Mouse (Mus musculus) gastrocnemius, postnatal 14 days (tissue): ENCODE data around the gene Clta. TPM values are rescaled to one million over a fixed set of nuclear protein-coding genes. Genes with fewer than 3 reads are reported as not detected.

Experiments
- DNase-seq: peaks from one replicate; pipeline ENCODE4 v3.0.0; 2021; ENCODE audit warnings: mixed read lengths
- intact Hi-C: fragments of 180-260 bp; cut with DNase I; formaldehyde crosslinking; loops from one replicate; pipeline ENCODE4 v1.15.1; 2025; ENCODE audit warnings: low total_unique reads
- total RNA-seq, 2 experiments: library from RNA; stranded (reverse); gene quantifications; 2 replicates each; pipeline ENCODE4 v1.2.3; 2021

Gene Clta
- total RNA-seq, 2 experiments from 2014 or later: 65.7 to 75.0 TPM

DNA sequence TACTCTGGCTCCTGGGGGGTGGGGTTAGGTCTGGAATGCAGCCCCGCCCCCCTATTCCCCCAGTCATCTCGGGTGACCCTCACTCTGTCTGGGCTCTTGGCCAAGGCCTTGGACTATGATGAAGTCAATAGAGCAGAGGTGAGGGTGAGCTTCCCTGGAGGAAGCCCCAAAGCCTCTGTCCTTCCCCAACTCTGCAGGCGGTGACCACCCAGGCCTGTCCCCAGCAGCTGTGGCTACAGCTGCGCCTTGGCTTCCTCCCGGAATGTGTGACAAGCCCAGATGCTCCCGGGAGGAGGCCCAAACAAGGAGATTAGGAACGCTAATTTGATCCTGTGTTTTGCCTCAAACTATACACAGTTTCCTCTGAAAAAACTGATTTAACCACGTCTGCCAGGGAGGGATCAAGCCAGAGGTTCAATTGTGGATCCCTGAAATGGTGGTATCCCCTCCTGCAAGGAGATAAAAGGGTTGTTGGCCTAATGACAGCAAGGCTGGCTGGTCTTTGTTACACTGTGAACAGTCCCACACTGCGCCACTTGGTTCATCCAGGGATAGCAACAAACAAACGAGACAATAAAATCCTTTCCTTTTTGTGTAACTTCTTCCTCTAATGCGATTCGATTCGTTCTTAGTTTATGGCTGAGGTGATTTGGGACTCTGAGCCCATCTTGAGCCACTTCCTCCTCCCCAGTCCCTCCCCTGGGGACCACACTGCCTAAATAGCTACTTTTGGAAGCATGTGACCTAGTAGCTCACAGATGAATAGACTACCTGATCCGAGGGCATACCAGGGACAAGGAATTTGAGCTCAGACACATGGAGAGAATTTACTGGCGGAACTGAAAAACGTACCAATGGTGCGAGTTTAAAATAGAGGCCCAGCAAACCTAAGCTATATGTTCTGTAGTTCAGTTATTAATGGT lies 25.5 kb upstream of the Clta start:
- peak; percentile 72 for DNase-seq
- intact Hi-C loops: no loop called here

DNA sequence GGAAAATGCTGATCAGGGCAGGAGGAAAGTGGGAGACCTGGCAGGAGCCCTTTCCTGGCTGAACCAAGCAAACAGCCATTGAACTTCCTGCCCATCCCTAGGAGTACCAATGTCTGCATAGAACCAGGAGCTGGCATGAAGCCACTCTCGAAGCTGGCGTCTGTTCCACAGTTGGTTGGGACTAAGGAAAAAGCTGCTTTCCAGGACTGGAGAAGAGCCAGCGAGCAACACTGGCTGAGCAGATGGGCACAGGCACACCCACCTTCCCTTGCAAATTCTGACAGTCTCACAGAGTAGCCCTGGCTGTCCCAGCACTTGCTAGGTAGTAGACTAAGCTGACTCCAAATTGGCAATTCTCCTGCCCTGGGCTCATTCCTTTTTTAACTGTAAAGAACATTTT lies 24.5 kb upstream of the Clta start:
- intact Hi-C loops: no loop called here
- peak; percentile 64 for DNase-seq

DNA sequence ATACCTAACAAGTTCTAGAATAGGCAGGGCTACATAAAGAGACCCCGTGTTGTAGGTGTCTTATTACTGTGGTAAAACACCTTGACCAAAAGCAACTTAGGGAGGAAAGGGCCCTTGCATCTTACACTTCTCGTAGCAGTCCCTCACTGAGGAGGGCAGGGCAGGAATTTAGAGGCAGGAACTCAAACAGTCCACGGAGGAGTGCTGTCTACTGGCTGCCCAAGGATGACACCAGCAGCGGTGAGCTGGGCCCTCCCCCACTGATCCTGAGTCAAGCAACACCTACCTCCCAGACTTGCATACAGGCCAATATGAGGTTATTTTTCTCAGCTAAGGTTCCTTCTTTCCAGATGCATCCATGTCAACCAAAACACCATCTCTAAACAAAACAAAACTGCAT lies 24.0 kb upstream of the Clta start:
- intact Hi-C loops: no loop called here
- no peak for DNase-seq

- intact Hi-C loops: no loop called here
- no peak for DNase-seq
Measured at GRCm38 (mm10) chr4:43980846-43981245, 23.4 kb upstream of the Clta start.

- intact Hi-C loops: no loop called here
- DNase-seq: no peak
Measured at GRCm38 (mm10) chr4:43981251-43981650, 23.0 kb upstream of the Clta start.

DNA sequence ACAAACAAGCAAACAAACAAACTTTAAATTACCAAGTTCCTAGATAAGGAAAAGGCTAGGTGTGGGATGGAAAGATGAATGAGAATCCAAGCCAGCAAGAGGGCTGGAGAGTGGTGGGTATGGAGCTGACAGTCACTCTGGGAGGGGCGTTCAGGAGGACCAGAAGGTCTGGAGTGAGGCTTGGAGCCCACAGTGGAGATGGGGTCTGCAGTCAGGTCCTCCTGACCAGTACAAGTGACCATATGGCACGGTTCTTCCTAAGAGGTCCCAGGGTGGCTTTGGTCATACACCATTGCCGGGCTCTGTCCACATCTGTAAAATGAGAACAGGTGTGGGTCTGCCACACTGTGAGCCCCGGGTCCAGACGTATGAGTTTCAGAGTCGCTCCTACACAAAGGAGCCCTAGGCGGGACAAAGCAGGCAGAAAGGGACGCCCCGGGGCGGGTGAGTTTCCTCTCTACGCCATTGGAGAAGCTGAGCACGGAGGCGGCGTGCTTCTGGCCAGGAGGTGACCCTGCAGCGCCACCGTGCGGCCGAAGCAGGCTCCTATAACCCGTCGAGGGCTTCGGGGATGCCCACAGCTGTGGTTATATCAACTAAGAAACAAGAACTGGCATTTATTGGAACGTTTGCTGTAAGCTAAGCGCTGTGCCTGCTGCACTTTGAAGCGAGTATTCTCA lies 22.1 kb upstream of the Clta start:
- peak; percentile 94 for DNase-seq
- intact Hi-C loops: loop anchor here (2.0 kb wide), 2 partner anchors 55 to 73 kb away; no protein-coding TSS in a partner anchor

DNA sequence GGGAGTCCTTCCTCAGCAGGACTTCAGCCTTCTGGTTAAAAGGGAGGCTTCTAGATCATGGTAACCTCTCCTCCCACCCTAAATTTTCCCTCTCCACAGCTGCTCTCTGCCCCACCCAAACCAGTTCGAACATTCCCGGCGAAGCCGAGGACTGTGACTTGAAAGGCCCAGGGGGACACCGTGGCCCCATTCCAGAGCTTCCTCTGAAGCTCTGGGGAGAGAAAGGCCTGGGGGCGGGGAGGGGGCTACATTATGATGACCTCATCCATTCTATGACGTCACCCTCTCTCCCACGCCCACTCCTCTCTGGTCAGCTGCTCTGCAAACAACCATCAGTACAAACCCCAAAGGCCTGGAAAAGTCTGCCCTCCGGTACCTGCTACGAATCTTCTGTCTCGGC lies 21.1 kb upstream of the Clta start, which contains the start of gene Ccin:
Gene Ccin, plus strand, starts transcription at position 303 of the 400 bp plus-strand sequence.
- no peak for DNase-seq
- intact Hi-C loops: loop anchor here (2.0 kb wide), 2 partner anchors 56 to 74 kb away; no protein-coding TSS in a partner anchor

DNA sequence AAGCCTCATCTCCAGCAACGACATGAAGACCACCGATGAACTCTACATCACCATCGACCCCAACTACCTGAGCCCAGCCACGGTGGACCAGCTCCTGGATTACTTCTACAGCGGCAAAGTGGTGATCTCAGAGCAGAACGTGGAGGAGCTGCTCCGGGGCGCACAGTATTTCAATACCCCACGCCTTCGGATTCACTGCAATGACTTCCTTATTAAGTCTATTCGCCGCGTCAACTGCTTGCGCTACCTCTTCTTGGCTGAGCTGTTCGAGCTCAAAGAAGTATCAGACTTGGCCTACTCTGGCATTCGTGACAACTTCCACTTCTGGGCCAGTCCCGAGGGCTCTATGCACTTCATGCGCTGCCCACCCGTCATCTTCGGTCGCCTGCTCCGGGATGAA lies 20.5 kb upstream of the Clta start:
- no peak for DNase-seq

DNA sequence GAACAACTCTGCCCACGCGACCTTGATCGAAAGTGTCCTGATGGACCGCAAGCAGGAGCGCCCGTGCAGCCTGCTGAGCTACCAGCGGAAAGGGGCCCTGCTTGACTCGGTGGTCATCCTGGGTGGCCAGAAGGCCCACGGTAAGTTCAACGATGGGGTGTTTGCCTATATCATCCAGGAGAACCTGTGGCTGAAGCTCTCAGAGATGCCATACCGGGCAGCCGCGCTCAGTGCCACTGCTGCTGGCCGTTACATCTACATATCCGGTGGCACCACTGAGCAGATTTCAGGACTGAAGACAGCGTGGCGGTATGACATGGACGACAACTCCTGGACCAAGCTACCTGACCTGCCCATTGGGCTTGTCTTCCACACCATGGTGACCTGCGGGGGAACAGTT lies 19.9 kb upstream of the Clta start:
- no peak for DNase-seq
- intact Hi-C loops: no loop called here

More for the DNA sequence above, 20.5 kb upstream of the Clta start:
- intact Hi-C loops: loop anchor here (2.0 kb wide), 2 partner anchors 57 to 75 kb away; no protein-coding TSS in a partner anchor

GRCm38 (mm10) chr4:43988976-43989375 lies 15.3 kb upstream of the Clta start:
- intact Hi-C loops: no loop called here

DNA sequence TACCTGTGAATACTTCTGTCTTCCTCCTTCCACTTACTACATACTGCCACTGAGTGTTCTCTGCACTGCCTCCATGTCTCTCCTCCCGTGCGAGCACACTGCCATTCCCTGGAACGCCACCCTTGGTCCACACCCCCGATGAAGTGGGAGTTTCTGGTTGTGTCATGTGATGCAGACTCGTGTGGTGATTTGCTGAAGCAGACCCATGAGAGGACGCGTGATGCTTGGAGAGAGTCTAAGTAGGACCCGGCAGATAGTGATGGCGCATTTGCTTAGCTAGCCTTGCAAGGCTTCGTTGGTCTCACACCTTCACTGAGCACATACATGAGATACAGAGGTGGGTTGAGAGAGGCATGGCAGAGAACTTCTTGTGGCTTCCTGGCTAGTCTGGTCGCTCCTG lies 11.2 kb upstream of the Clta start:
- intact Hi-C loops: no loop called here
- no peak for DNase-seq

More at GRCm38 (mm10) chr4:43988976-43989375, 15.3 kb upstream of the Clta start:
- no peak for DNase-seq

DNA sequence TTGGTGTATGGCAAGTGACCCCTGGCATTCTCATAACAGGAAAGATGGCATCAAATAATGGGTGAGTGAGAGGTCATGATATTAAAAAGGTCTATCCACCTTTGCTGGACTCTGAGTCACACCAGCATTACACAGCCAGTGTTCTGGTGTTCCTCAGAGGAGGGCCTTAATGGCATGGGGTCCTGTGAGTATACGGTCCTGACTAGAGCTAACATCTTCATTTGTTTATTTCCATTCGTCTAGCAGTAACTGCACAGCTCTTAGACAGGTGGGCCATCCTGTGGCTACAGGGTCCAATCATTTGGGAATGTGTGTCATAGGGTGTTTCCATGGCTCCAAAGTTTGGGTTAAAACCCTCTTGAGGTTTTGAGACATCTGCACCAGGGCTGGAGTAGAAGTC lies 9.9 kb upstream of the Clta start:
- intact Hi-C loops: no loop called here
- DNase-seq: no peak

GRCm38 (mm10) chr4:44003622-44004021 lies 630 bp upstream of the Clta start:
- no peak for DNase-seq
- intact Hi-C loops: no loop called here

GRCm38 (mm10) chr4:44004623-44005409 lies 564 bp downstream of the Clta start:
- intact Hi-C loops: no loop called here
- no peak for DNase-seq

GRCm38 (mm10) chr4:44010176-44010575 lies 5.9 kb downstream of the Clta start:
- no peak for DNase-seq
- intact Hi-C loops: no loop called here

GRCm38 (mm10) chr4:44010893-44011292 lies 6.6 kb downstream of the Clta start:
- intact Hi-C loops: no loop called here

DNA sequence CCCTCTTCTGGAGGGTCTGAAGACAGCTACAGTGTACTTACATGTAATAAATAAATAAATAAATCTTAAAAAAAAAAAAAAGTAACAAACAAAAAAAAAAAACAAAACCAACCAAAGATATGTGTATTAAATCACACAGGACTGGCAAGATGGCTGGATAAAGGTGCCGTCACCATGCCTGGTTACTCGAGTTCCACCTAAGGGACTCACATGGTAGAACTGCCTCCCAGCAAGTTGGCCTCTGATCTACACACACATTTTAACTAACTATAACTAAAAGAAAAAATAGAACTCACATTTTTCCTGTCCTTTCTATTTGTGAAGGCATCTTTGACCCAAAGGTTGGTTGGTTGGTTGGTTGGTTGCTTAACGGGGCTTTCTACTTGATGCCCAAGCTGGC lies 7.5 kb downstream of the Clta start:
- intact Hi-C loops: no loop called here
- no peak for DNase-seq

More at GRCm38 (mm10) chr4:44010893-44011292, 6.6 kb downstream of the Clta start:
- DNase-seq: no peak

- intact Hi-C loops: no loop called here
- DNase-seq: peak; percentile 92
Measured at GRCm38 (mm10) chr4:44012376-44013367, 8.4 kb downstream of the Clta start.
